Mouse (Mus musculus): Measurements from ENCODE around the gene Bcat2.

The Bcat2 gene

DNA sequence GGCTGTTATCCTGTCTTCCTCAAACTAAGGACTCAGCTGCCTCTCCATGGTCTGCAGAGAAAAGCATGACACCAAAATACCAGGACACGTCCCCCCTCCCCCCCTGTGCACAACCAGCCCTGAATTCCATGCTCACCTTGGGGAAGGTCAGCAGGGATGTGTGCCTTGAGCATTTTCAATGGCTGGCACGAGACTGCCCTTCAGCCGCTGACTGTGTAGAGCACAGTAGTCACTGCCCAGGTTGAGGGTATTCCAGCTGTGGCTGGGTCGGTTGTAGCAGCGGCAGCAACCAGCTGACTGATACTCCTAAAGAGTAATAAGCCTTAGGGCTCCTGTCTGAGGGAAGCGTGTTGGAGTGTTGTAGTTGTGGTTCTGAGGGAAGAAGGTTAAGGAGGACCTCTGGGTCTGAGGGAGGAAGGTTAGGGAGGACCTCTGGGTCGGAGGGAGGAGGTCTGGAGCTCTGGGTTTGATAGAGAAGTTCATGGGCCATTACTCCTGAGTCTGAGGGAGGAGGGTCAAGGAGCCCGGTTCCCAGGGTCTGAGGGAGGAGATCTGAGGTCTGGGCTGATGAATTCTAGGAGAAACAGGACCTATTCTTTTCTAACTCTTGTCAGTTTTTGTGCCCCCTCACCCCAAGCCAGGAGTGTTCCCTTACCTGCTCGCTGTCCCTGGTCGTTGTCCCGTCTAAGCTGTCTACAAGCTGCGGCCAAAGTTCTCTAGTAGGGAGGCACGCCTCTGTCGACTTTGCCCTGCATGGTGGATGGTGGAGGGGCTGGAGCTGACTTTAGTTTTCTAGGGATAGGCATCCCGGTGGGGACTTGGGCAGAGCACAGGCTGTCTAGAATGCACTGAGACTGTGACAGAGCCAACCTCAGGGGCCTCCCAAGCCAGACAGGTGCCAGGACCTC is 4.8 kb downstream of the Bcat2 start:
- ATAC-seq (ENCODE audit: insufficient number of reproducible peaks, low FRiP score, low TSS enrichment) = no peak

DNA sequence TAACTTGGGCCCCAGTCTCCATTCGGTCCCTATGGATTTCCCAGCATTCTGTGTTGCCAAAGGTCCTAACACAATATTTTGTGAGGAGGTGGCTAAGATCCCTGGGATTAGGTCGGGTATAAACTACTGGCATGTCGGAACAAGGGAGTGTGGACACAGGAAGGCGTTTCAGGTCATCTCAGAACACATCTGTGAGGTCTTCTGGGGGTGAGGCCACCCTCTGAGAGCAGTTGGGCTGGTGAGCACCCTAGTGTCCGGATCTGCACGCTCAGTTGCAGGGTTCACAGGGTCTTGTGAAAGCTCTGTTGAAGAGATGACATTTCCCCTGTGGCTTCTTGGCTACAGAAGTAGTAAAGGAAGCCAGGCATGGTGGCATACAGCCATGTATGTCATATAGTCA is 16.0 kb downstream of the Bcat2 start:
- ATAC-seq (ENCODE audit: insufficient number of reproducible peaks, low FRiP score, low TSS enrichment) = no peak

DNA sequence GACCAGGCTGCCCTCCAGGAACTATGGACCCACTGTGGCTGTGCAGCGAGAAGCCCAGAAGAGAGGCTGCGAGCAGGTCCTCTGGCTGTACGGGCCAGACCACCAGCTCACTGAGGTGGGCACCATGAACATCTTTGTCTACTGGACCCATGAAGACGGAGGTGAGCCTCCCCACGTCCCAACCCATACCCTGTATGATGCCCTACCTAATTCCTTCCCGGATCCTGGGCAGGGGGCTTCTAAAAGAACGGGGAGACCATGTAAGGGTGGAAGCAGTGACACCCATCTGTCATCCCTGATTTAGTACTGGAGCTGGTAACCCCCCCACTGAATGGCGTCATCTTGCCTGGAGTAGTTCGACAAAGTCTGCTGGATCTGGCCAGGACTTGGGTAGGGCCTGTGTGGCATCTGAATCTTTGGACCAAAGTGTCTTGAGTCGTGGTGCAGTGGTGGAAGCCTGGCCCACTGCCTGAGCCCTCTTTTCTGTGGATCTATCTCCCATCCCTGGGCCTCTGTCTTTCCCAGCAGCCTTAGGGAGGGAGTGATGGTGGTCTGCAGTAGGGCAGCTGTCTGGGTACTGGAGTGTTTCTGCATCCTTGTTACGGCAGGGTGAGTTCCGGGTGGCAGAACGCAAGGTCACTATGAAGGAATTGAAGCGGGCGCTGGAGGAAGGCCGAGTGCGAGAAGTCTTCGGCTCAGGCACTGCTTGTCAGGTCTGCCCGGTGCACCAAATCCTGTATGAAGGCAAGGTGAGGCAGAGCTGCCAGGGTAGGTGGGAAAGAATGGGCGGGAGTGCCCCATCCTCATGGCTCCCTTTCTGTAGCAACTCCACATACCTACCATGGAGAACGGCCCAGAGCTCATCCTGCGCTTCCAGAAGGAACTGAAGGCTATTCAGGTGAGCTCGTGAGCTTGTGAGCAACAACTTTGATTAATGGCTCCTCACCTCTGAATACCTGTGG is 18.0 kb downstream of the Bcat2 start:
- ATAC-seq (ENCODE audit: insufficient number of reproducible peaks, low FRiP score, low TSS enrichment) = no peak

DNA sequence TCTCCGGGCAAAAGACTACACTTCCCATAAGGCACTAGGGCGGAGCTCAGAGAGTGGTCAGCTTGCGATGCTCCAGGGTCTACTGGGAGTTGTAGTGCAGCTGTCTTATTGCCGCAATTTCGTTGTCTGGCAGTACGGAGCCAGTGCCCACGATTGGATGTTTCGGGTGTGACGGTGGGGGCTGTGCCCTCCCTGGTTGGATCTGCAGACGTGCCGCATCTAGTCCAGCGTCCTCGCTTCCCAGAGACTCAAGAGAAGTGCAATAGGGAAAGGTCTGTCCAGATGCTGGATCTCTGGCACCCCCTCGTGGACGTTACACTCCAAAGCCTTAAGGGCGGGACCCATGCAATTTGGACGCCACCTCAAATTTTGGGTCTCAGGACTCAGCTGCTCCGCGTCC is 19.2 kb downstream of the Bcat2 start:
- peak; percentile 97 for ATAC-seq (ENCODE audit: insufficient number of reproducible peaks, low FRiP score, low TSS enrichment)

DNA sequence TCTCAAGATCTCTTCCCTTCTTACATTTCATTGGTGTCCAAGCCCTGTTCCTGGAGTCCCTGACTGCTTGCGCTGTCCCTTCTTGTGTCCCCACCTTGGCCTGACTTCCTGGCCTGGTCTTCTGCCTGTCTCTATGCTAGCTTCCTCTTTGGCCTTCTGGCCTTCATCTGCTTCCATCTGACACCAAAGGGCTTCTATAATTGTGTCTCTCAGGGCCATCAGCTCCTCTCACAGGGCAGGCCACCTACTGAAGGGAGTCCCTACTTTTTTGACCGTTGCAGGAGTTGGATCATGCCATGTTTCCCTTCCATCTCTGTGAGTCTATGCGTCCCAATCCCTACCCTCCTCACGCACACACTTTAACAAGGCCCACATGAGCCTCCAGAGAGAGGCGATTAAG is 19.9 kb downstream of the Bcat2 start:
- ATAC-seq (ENCODE audit: insufficient number of reproducible peaks, low FRiP score, low TSS enrichment) = no peak

DNA sequence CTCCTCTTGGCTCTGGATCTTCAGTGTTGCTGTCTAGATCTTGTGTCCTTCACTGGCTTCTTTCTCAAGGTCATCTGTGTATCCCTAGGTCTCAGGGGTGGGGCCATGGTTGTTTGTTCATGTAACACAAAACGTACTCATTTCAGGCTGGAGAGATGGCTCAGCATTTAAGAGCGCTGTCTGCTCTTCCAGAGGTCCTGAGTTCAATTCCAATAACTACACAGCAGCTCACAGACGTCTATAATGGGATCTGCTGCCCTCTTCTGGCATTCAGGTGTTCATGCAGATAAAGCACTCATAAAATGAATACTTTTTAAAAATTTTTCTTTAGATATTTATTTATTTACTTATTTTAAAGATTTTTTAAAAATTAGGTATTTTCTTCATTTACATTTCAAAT is 20.9 kb downstream of the Bcat2 start:
- ATAC-seq (ENCODE audit: insufficient number of reproducible peaks, low FRiP score, low TSS enrichment) = no peak

DNA sequence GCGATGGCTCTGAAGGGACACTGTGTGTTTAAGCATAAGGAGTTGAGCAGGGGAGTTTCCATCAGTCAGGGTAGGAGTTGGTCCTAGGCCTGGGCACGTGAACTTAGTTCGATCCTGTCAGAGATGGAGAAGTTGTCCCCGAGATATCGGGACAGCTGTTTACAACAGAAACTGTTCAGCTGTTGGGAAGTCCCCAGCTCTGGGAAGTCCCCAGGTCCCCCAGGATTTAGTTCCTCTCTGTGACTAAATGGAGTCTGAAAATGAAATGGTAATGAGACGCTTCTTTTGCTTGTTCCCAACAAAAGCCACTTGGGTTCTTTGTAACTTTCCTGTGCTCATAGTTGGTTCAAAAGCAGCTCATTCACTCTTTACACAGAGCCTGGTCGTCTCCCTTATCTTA is 21.9 kb downstream of the Bcat2 start:
- no peak for ATAC-seq (ENCODE audit: insufficient number of reproducible peaks, low FRiP score, low TSS enrichment)

DNA sequence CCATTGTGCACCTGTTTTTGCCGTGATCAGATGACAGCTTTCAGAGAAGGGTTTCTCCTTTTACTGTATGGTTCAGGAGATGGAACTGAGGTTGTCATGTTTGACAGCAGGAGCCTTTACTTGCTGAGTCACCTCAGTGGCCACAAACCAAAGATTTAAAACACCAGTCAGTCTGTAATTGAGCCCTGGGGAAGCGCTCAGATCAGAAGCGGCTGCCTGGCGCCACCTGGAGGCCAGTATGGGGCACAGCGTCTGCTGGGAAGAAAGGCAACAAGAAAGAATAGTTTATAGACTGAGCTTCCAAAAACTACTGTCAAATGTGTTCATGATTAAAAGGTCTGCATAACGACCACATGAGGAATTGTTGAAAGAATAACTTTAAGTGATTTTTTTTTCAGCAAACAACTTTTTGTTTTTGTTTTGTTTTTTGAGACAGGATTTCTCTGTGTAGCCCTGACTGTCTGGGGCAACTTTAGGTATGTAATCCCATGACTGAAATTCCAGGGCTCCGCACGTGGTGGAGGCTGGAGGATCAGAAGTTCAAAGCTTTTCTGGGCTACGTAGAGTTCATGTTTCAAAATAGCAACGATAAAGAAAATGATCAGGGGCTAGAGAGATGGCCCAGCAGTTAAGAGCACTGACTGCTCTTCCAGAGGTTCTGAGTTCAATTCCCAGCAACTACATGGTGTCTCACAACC is 23.3 kb downstream of the Bcat2 start:
- ATAC-seq (ENCODE audit: insufficient number of reproducible peaks, low FRiP score, low TSS enrichment) = no peak

DNA sequence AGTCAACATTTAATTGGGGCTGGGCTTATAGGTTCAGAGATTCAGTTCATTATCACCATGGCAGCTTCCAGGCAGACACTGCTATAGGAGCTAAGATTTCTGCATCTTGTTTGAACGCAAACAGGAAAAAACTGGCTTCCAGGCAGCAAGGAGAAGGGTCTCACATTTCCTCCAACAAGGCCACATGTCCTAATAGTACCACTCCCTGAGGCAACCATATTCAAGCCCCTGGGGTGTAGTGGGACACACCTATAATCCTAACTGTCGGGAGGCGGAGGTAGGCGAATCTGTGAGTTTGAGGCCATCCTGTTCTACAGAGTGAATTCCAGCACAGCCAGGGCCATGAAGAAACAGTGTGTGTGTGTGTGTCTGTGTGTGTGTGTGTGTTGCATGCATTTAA is 25.2 kb downstream of the Bcat2 start:
- no peak for ATAC-seq (ENCODE audit: insufficient number of reproducible peaks, low FRiP score, low TSS enrichment)

DNA sequence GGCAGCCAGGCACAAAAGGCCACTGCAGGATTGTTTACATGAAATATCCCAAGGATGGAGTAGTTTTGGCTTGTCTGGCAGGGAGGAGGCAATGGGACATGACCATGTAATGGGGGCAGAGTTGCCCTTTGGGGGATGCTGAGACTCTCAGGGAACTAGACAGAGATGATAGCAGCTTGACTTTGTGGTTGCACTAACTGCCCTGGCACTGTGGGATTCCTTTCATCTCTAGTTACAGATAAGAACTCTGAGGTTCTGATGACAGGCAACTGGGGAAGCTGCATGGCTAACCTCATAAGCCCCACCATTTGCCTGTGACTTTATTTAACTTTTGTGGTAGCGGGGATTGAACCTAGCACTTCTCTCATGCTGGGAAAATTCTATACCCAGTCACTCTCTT is 26.2 kb downstream of the Bcat2 start:
- ATAC-seq (ENCODE audit: insufficient number of reproducible peaks, low FRiP score, low TSS enrichment) = no peak

DNA sequence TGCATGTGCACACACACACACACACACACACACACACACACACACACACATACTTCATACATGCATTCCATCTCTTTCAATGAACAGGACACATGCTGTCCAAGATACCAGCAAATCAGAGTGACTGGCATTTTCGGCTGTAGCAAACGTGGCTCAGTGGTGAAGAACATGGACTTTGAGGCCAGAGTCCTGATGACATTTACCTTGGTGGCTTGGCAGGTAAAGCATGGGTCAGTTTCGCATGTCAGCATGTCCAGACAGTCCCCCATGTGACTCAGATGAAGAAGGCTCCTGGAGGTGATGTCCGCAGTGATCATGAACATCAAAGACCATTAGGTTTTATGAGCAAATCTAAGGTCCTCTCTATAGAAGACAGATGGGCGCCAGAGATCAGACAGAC is 27.1 kb downstream of the Bcat2 start:
- ATAC-seq (ENCODE audit: insufficient number of reproducible peaks, low FRiP score, low TSS enrichment) = no peak

DNA sequence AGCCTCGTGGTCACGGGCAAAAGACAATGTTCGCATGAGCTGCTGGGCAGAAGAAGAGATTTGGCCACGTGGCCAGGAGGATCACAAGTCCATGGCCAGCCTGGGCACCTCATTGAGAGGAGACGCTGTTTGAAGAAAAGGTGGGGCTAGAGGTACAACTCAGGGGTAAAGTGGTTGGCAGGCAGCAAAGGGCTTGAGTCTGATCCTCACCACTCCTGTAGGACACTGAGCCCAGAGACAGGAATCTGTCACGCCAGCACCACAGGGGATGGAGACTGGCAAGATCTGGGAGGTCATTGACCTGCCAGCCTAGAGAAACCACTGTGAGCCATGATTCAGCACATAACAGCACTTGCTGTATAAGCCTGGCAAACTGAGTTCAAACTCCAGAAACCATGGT is 27.6 kb downstream of the Bcat2 start:
- ATAC-seq (ENCODE audit: insufficient number of reproducible peaks, low FRiP score, low TSS enrichment) = no peak

DNA sequence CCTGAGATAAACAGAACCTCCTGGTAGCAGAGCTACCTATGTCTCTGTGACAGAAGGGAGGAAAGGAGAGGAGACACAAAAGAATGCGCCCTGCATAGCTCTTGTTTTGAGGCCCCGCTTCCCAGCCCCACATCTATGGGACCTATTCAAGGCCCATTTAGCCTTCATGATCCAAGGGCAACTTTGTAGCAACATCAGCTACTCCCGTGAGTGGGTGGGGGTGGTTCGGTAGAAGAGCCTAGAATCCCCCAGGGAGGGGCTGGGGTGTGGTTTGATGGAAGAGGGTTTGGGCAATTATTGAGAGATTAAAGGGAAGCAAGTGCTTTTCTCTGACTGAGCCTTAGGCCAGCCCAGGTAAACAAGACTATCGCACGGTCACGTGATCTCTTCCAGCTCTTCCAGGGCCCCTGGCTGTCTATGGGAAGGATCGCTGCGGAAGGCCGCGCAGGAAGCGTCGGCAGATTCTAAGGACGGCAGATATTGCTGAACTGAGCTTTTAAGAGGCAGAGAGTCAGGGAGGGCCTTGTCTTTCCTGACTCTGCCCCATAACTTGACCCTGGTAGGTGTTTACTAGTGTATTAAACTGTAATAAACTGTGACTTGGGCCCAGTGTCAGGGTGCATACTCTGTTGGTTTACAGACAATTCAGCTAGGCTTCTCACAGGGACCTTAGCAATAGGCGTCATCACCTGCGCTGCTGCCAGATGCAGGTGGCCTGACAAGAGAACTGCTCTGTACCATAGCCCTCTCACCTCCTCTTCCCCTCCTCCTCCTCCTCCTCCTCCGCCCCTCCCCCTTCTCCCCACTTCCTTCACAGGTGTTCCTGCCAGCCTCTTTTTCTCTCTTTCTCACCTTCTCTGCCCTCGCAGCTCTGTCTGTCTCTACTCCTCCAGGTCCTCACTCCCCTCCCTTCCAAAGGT is 29.3 kb downstream of the Bcat2 start:
- ATAC-seq (ENCODE audit: insufficient number of reproducible peaks, low FRiP score, low TSS enrichment) = no peak

DNA sequence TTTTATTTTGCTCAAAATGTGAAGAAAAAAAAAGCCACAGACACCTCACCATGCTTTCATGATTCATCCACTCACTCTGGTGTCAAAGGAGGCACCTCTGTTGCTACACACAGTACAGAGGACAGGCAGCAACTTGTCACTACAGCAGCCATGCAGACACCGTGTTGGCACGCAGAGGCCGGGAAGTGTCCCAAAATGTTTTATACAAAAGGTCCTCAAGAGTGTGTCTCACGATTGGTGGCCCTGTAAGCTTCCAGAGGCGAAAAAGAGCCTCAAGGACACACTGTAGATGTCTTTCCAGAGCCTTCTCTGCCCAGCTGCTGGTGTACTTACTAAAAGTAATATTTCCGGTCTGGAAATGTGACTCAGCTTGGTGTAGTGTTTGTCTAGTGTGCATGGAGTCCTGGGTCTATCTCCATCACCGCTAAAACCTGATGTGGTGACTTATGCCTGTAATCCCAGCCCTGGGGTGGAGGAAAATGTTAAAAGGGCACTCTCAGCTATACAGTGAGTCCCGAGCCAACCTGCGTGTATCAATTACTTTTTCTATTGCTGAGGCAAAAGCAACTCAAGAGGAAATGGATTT is 35.8 kb downstream of the Bcat2 start:
- no peak for ATAC-seq (ENCODE audit: insufficient number of reproducible peaks, low FRiP score, low TSS enrichment)

DNA sequence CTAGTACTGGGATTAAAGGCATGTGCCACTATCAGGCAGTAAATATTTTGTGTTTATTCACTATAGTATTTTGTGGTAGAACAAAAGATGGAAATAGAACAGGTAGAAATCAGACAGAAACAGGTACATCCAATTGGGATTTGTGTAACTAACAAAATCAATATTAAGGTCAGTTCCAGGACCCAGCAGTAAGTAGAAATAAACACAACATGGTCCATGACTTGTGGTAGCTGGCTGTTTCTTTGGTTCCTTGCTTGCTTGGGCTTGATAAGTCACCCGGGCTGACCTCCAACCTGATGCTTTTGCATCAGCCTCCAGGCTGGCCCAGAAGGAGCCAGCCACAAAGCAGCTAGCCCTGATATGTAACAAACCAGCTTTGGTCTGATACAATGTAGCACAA is 39.6 kb downstream of the Bcat2 start:
- no peak for ATAC-seq (ENCODE audit: insufficient number of reproducible peaks, low FRiP score, low TSS enrichment)

DNA sequence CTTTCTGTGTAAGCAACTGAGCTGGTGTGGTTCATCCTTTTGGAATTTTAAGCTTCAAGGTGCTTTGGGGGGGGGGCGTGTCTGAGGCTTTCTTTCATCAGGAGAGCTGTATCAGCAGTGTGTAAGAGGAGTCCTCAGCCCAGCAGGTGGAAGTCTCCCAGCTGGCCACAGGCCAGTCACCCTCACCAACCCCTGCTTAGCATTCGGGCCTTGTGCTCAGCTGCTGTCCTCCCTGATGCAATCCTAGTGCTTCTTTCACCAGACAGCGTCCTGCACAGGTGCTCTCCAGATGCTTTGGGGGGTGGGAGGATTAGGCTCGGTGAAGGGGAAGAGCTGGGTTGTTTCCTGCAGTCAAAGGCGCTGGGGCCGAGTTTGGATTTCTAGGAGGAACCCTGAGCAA is 46.3 kb downstream of the Bcat2 start:
- no peak for ATAC-seq (ENCODE audit: insufficient number of reproducible peaks, low FRiP score, low TSS enrichment)

DNA sequence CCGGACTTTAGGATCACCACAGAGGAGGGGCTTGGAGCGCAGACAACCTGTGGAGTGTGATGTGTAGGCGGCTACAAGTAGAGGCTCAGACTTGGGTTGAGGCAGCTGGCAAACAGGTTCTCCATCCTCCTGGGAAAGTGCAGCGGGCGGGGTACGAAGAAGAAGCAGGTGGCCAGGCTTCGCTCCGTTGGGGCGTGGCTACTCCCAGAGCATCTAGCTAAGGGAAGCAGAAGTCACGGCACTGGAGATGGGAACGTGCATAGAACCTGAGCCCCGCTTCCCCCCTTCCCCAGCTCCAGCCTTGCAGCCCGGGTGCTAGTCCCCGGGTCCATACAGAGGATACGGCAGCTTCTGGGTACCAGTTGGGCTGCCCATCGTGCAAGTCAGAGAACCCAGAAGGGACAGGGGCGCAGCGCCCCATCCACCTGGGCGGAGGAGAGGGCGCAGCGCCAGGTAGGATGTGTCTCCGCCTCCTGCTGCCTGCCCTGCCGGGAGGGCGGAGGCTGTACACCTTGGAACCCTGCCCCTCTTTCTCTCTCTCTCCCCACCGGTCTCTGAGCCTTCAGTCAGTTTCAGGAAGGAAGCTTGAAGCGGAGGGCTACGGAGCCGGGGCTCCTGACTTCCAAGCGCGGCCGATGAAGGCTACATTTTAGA is 47.2 kb downstream of the Bcat2 start, which contains the start of gene Fut1:
Gene Fut1 (plus strand): TSS at position 248 of the 654 bp plus-strand sequence.
- ATAC-seq (ENCODE audit: insufficient number of reproducible peaks, low FRiP score, low TSS enrichment) = no peak; the same call in 1 of the 2 replicates

DNA sequence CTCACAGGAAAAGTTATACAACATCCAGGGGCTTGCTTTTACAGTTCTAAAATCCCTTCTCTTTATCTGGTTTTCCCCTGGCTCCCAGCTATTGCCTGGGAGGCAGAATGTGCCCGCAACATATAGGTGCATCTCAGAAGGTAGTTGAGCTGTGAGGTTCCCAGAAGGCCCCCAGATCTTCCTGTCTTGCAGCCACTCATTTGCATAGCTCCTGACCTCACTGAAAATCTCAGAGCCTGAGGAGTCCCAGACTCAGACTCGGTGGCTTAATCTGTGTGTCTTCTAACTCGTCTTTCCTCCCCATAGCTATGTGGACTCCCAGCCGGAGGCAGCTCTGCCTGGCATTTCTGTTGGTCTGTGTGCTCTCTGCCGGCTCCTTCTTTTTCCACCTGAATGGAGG is 48.4 kb downstream of the Bcat2 start:
- no peak for ATAC-seq (ENCODE audit: insufficient number of reproducible peaks, low FRiP score, low TSS enrichment)

DNA sequence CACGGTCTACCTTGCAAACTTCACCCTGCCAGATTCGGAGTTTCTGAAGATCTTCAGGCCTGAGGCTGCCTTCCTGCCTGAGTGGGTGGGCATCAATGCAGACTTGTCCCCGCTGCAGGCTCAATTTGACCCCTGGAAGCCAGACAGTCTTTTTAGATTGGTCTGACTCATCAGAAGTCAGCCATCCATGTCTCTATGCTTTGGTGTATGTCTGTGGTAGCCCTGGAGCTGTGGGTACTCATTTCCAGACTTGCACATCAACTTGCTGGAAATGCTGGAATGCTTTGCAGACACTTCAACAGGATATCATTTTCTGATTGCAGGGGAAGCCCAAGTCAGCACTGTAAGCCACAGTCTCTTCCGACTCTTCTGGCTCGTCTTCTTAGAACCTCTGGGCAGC is 49.6 kb downstream of the Bcat2 start:
- no peak for ATAC-seq (ENCODE audit: insufficient number of reproducible peaks, low FRiP score, low TSS enrichment)
